Mouse (Mus musculus) kidney, adult 2 months (tissue): ENCODE measurements around the gene Hexb. TPM values are rescaled to one million over a fixed set of nuclear protein-coding genes. Genes with fewer than 3 reads are reported as not detected.

ENCODE experiments used
- DNase-seq: peaks from one replicate; pipeline ENCODE4 v3.0.0; 2021
- H3K27ac ChIP-seq: fragments of 200-500 bp; 2 replicates; pipeline ENCODE4 v1.5.1; 2012; ENCODE audit warnings: low read depth, low read length, control low read depth, inconsistent platforms; ENCODE audit not compliant: insufficient read depth
- H3K27me3 ChIP-seq: fragments of 200-500 bp; replicated peaks from 2 replicates; pipeline ENCODE4 v1.6.1; 2012; ENCODE audit warnings: mild to moderate bottlenecking, moderate library complexity, low read length, inconsistent platforms; ENCODE audit not compliant: control insufficient read depth, insufficient read depth
- H3K36me3 ChIP-seq: fragments of 200-500 bp; 2 replicates; pipeline ENCODE4 v1.6.1; 2012; ENCODE audit warnings: mild to moderate bottlenecking, moderate library complexity, low read length, inconsistent platforms; ENCODE audit not compliant: control insufficient read depth, insufficient read depth
- H3K4me1 ChIP-seq: fragments of 200-500 bp; 2 replicates; pipeline ENCODE4 v1.6.1; 2011; ENCODE audit warnings: low read length; ENCODE audit not compliant: control insufficient read depth, insufficient read depth
- H3K4me3 ChIP-seq: fragments of 200-500 bp; 2 replicates; pipeline ENCODE4 v1.5.1; 2011; ENCODE audit warnings: mild to moderate bottlenecking, low read depth, low read length, control low read depth; ENCODE audit not compliant: insufficient read depth
- CTCF ChIP-seq: fragments of 200-500 bp; conservative IDR thresholded peaks from 2 replicates; pipeline ENCODE4 v1.5.1; 2011; ENCODE audit warnings: low read depth, mild to moderate bottlenecking, control low read depth, low read length, moderate library complexity, mixed read lengths; ENCODE audit not compliant: insufficient read depth, insufficient read length
- POLR2A ChIP-seq: fragments of 200-500 bp; IDR thresholded peaks from one replicate; pipeline ENCODE4 v1.6.1; 2011; ENCODE audit warnings: low read depth, low read length, control low read depth
- WGBS: fragments of 180-500 bp; shearing (Covaris S2); methylation state at CpG from one replicate; pipeline ENCODE4 v1.1.7; 2018; 5-methylcytosine and 5-hydroxymethylcytosine counted together
- polyA plus RNA-seq: library from polyadenylated mRNA; depleted of rRNA; stranded (reverse); fragments of >200 nt; gene quantifications from 2 replicates; pipeline ENCODE4 v1.2.3, GENCODE M21; 2012

Hexb gene
- polyA plus RNA-seq, 1 experiment: 149 TPM

GRCm38 (mm10) chr13:97241787-97242280, 43.7 kb upstream of the Hexb start:
- H3K27ac ChIP-seq: no peak overlapping the region
- H3K4me1 ChIP-seq: peaks cover 3% of the 10 kb centered on the region; the same call in 1 of the 2 replicates
- H3K4me3 ChIP-seq: peak overlapping the region; percentile 74
- WGBS: 4% methylated on average over 20 of the region's 20 CpGs
- no peaks in the 10 kb centered on the region for H3K27me3 ChIP-seq
- no peak for DNase-seq
- TF ChIP-seq CTCF (no peak), POLR2A (no peak)
- H3K36me3 ChIP-seq: no peaks in the 10 kb centered on the region; the same call in 1 of the 2 replicates

DNA sequence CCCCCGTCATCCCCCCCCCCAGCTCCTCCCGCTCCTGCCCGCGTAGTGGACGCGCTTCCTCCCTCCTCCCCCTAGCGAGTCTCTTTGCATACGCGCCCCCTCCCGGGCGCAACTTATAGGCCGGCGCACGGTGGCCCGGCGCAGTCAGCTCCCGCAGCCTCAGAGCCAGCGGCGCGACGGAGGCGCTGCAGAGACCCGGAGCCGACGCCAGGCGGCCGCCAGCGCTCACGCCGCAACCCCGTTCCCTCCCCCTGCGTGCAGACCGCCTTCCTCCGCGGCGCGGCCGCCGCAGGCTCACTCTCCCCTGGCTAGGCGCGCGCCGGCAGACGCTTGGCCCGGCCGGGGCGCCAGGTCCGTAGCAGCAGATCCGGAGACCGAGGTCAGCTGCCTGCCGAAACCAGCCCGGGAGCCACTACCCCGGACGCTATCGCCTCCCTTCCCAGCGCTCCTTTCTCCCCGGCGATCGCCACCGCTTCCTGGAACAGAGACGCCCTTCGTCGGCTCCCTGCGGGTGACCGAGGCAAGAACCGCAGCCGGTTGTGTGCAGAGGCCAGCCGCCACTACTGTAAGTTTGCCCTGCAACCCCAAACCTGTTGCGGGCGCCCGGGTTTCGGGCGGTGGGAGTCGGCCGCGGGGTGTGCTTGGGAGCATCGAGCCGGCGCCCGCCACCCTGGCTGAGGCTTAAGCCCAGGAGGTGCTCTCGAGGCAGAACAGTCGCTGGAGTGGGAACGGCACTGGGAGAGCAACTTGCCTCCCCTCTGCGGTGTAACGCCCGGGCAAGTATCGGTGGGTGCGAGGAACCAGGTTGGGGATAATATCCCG, 43.0 kb upstream of the Hexb start, which contains the start of gene Enc1:
Enc1 (plus strand) TSS at position 141 of the 822 bp plus-strand sequence.
- under 1% methylated on average over 88 of the region's 89 CpGs for WGBS
- Histone ChIP-seq H3K4me1 (peaks cover 3% of the 10 kb centered on the region; the same call in 1 of the 2 replicates), H3K36me3 (no peaks in the 10 kb centered on the region; the same call in 1 of the 2 replicates), H3K27me3 (no peaks in the 10 kb centered on the region), H3K4me3 (peak within 1 kb of the TSS; percentile 74), H3K27ac (peak within 1 kb of the TSS; percentile 36)
- TF ChIP-seq CTCF (peak; percentile 50), POLR2A (peak; percentile 45)
- peak; percentile 92 for DNase-seq

DNA sequence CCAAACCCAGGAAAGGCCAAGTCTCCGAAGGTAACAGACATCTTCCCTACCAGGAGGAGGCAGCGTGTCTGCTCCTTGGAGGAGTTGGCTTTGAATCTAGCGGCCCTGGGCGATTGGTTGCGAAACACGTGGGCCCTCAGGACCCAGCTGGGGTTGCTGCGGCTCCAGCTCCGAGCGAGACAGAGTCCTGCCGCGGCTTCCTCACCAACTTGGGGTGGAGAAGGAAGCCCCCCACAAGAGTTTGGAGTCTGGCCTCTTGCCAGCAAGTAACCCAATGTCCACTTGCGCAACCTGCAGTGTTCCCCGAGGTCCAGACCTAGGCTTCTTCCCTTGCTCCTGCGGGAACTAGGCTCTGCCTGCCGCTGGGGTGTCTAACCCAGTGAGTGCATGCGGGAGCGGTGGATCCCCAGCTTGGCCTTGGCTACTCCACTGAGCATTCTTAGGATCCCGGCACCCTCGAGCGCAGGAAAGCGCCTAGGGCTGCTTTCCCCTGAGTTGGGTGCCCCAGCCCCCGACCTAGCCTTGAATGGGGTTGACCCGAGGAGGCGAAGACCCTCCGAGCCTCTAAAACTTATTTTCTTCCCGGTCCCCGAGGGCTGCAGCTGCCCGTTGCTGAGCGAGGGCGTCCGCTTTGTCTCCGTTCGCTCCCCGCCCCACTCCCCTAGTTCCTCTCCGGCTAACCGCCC, 42.3 kb upstream of the Hexb start:
- Histone ChIP-seq H3K36me3 (no peaks in the 10 kb centered on the region), H3K4me1 (peaks cover 3% of the 10 kb centered on the region; the same call in 1 of the 2 replicates), H3K4me3 (peak overlapping the region; percentile 74), H3K27ac (peak overlapping the region; percentile 36), H3K27me3 (no peaks in the 10 kb centered on the region)
- TF ChIP-seq POLR2A (no peak), CTCF (peak; percentile 48)
- peak; percentile 85 for DNase-seq
- WGBS: 2% methylated on average over 36 of the region's 36 CpGs

DNA sequence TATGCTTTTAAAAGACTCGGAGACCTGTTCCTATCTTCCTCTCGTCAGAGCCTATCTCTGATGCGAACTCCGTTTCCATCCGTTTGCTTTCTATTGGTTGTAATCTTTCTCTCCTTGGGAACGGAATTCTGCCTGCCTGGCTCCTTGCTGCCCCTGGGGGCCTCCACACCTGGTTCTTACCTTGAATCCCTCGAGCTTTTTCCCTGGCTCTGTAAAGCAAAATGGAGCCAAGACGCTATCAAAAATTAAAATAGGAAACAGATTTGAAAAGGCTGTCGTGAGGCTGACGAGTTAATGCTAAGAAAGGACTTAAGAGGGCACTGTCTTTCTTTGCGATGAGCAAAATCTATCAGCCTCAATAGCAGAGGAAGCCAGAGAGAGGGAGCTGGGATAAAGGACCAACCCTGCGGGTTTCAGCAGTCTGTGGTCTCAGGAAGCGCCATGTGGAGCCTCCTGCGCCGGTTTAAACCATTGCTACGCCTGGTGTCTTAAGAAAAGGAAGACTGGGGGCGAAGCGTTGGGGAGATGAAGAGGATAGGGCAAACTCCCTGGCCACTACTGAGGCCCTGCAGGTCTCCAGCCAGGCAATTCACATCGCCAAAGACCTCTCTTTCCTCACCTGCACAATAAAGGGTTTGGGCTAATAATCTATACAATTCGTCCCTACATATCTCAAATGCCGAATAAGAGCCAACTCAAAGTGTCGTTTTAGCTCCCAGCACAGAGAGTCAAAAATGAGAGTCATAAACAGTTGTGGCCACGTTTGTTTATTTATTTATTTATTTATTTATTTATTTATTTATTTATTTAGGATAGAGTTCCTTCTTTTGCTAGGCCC, 41.4 kb upstream of the Hexb start:
- Histone ChIP-seq H3K4me3 (0 out of 2 replicates have a peak overlapping the region, but pooled peaks have one; percentile 3), H3K27ac (no peak overlapping the region), H3K27me3 (no peaks in the 10 kb centered on the region), H3K36me3 (no peaks in the 10 kb centered on the region), H3K4me1 (peaks cover 3% of the 10 kb centered on the region; the same call in 1 of the 2 replicates)
- DNase-seq: peak; percentile 61
- peak; percentile 47 for TF ChIP-seq CTCF
- no peak for TF ChIP-seq POLR2A
- WGBS: 18% methylated on average over 23 of the region's 23 CpGs

GRCm38 (mm10) chr13:97238181-97238981, 40.2 kb upstream of the Hexb start:
- Histone ChIP-seq H3K4me3 (no peak overlapping the region), H3K4me1 (peaks cover 3% of the 10 kb centered on the region; the same call in 1 of the 2 replicates), H3K27me3 (no peaks in the 10 kb centered on the region), H3K36me3 (no peaks in the 10 kb centered on the region), H3K27ac (no peak overlapping the region)
- TF ChIP-seq POLR2A: no peak
- TF ChIP-seq CTCF: no peak
- no peak for DNase-seq
- WGBS: 63% methylated on average over 16 of the region's 16 CpGs

DNA sequence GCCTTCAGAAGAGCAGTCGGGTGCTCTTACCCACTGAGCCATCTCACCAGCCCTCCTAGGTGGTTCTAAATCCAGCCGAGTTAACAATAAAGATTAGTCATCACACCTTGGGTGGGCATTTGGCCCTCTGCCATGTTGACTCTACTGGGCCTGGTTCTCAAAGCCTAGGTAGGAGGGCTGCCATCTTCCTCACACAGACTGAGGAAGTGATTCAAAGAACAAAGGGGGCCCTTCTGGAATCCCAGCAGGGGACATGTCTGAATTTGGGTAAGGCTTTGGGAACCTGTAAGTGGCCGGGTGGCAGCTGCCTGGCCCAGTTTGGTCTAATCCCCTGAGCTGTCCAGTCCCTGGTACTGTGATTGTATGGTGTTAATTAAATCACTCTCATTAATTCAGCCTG, 39.5 kb upstream of the Hexb start:
- TF ChIP-seq POLR2A (no peak), CTCF (no peak)
- WGBS: 84% methylated on average over 3 of the region's 3 CpGs
- Histone ChIP-seq H3K36me3 (no peaks in the 10 kb centered on the region), H3K4me1 (peaks cover 3% of the 10 kb centered on the region; the same call in 1 of the 2 replicates), H3K4me3 (no peak overlapping the region), H3K27me3 (no peaks in the 10 kb centered on the region), H3K27ac (no peak overlapping the region)
- DNase-seq: no peak
